In genomic region chr16:16897056-16897584, GRCm38 (mm10) we compare ENCODE assay signal across 9 mouse cellular contexts. TPM values are rescaled to one million over a fixed set of nuclear protein-coding genes. Genes with fewer than 3 reads are reported as not detected.
A peak's percentile ranks its signal among the peaks of the same experiment; 100 is the strongest.
DNase-seq lines count a peak whose midpoint lies in the region; ATAC-seq and TF ChIP-seq lines count a peak whose summit lies in the region.
"Had no signal": no experiment of that assay in that cellular context is flagged by ENCODE, and none has a peak within 500 bp of the region (broad histone marks: within the 10 kb centered on the region; RNA-seq: fewer than 3 reads in every experiment).

No protein-coding gene starts in this region.

- H3K27ac ChIP-seq in lung, embryonic 16.5 days (ENCODE audit: low read length) = peak overlapping the region; percentile 31
- H3K27ac ChIP-seq in embryonic facial prominence, embryonic 10.5 days (replicated peaks) = peak overlapping the region; percentile 85
- H3K27ac ChIP-seq in hindbrain, postnatal 0 days = peak overlapping the region; percentile 84

- no peaks in the 10 kb centered on the region for H3K27me3 ChIP-seq in lung, embryonic 16.5 days (ENCODE audit: control insufficient read depth, insufficient read depth, low read depth, low read length)
- no peaks in the 10 kb centered on the region for H3K27me3 ChIP-seq in embryonic facial prominence, embryonic 10.5 days (replicated peaks; ENCODE audit: low read depth, poor library complexity, severe bottlenecking)
- no peaks in the 10 kb centered on the region for H3K27me3 ChIP-seq in hindbrain, postnatal 0 days (ENCODE audit: insufficient read depth, low read length)
- H3K27me3 ChIP-seq in myocyte (ENCODE audit: control insufficient read depth, insufficient read depth, insufficient read length) = no peaks in the 10 kb centered on the region

- no peaks in the 10 kb centered on the region for H3K9me3 ChIP-seq in lung, embryonic 16.5 days (ENCODE audit: control insufficient read depth, low read length)
- H3K9me3 ChIP-seq in embryonic facial prominence, embryonic 10.5 days = no peaks in the 10 kb centered on the region
- H3K9me3 ChIP-seq in hindbrain, postnatal 0 days (ENCODE audit: low read length) = no peaks in the 10 kb centered on the region

- H3ac ChIP-seq in myocyte (ENCODE audit: control insufficient read depth, insufficient read length) = peak overlapping the region; percentile 50

- peaks cover 6% of the 10 kb centered on the region; the same call in 1 of the 2 replicates for H3K36me3 ChIP-seq in lung, embryonic 16.5 days (ENCODE audit: control insufficient read depth, insufficient read depth, low read length)
- peaks cover 31% of the 10 kb centered on the region for H3K36me3 ChIP-seq in embryonic facial prominence, embryonic 10.5 days (replicated peaks)
- peaks cover 10% of the 10 kb centered on the region for H3K36me3 ChIP-seq in hindbrain, postnatal 0 days (ENCODE audit: insufficient read depth, low read length)
- no peaks in the 10 kb centered on the region for H3K36me3 ChIP-seq in myocyte (ENCODE audit: control insufficient read depth, insufficient read depth)

- DNase-seq in lung, postnatal 10 days = no peak
- no peak for DNase-seq in embryonic facial prominence, embryonic 10.5 days (ENCODE audit: low spot score)
- peak; percentile 11 for DNase-seq in hindbrain, postnatal 0 days (ENCODE audit: low spot score)
- DNase-seq in frontal cortex, postnatal 10 days (ENCODE audit: low spot score in 2 of 2) = no peak
- no peak for DNase-seq in left cerebral cortex, postnatal 10 days (ENCODE audit: extremely low spot score in 1 of 2, low spot score in 2 of 2)

- H3K79me2 ChIP-seq in myocyte (ENCODE audit: control insufficient read depth, insufficient read depth) = no peaks in the 10 kb centered on the region

- WGBS in lung, embryonic 16.5 days = 19% methylated on average over 10 of the region's 10 CpGs
- 32% methylated on average over 10 of the region's 10 CpGs for WGBS in embryonic facial prominence, embryonic 10.5 days
- WGBS in hindbrain, postnatal 0 days = 25% methylated on average over 10 of the region's 10 CpGs

- H3K4me1 ChIP-seq in lung, embryonic 16.5 days (replicated peaks; ENCODE audit: control insufficient read depth, insufficient read depth, low read length) = peaks cover 9% of the 10 kb centered on the region
- peaks cover 20% of the 10 kb centered on the region for H3K4me1 ChIP-seq in embryonic facial prominence, embryonic 10.5 days
- peaks cover 6% of the 10 kb centered on the region; the same call in 1 of the 2 replicates for H3K4me1 ChIP-seq in hindbrain, postnatal 0 days (ENCODE audit: insufficient read depth, low read length)

- H3K9ac ChIP-seq in lung, embryonic 16.5 days (ENCODE audit: low read length) = peak overlapping the region; percentile 76
- peak overlapping the region; percentile 79 for H3K9ac ChIP-seq in hindbrain, postnatal 0 days (replicated peaks; ENCODE audit: low read length)

- intact Hi-C loops in left cerebral cortex, postnatal 10 days (cut with DNase I) = no loop called here

- ATAC-seq in lung, embryonic 16.5 days (ENCODE audit: low read depth) = peak; percentile 15
- peak; percentile 10; the same call in 1 of the 2 replicates for ATAC-seq in hindbrain, postnatal 0 days
- no peak for ATAC-seq in megakaryocyte-erythroid progenitor cell, adult 5-6 weeks (replicated peaks; ENCODE audit: low FRiP score, low TSS enrichment, poor library complexity, severe bottlenecking)

- no peak for TF ChIP-seq POLR2A in myocyte (IDR thresholded peaks at IDR 0.05; ENCODE audit: insufficient read length, low read depth)

- no peak for TF ChIP-seq CTCF in hindbrain, postnatal 0 days (IDR thresholded peaks at IDR 0.05; ENCODE audit: low read depth)

- H3K4me2 ChIP-seq in lung, embryonic 16.5 days (ENCODE audit: low read depth, low read length) = peak overlapping the region; percentile 77
- H3K4me2 ChIP-seq in hindbrain, postnatal 0 days (ENCODE audit: low read depth, low read length) = peak overlapping the region; percentile 78
- peak overlapping the region; percentile 97 for H3K4me2 ChIP-seq in myocyte (ENCODE audit: low read depth)

- peak overlapping the region; percentile 63 for H3K4me3 ChIP-seq in lung, embryonic 16.5 days (ENCODE audit: low read length)
- peak overlapping the region; percentile 79 for H3K4me3 ChIP-seq in embryonic facial prominence, embryonic 10.5 days
- H3K4me3 ChIP-seq in hindbrain, postnatal 0 days (ENCODE audit: low read length) = peak overlapping the region; percentile 66
- H3K4me3 ChIP-seq in myocyte = peak overlapping the region; percentile 59

TF ChIP-seq in myocyte, 11 proteins besides CTCF, POLR2A, EP300 and RAD21:
- TF ChIP-seq REST (IDR thresholded peaks at IDR 0.05; ENCODE audit: insufficient read depth, insufficient read length) (no peak), MYOD1 (IDR thresholded peaks at IDR 0.05; ENCODE audit: control insufficient read depth in 1 of 3, insufficient read length in 2 of 3, low read depth in 2 of 3) (no peak), SRF (IDR thresholded peaks at IDR 0.05; ENCODE audit: control insufficient read depth, insufficient read length, low read depth) (no peak)

RNA-seq across cellular contexts. Expression of gene Ppm1f, which starts 0.9 kb away (rescaled TPM):
- 37.2 and 38.2 TPM in 2 replicates for polyA plus RNA-seq in lung, embryonic 16.5 days (2015; fragmentation: Nextera tagmentation; extraction: Ambion mirVana)
- 33.8 and 35.7 TPM in 2 replicates for polyA plus RNA-seq in embryonic facial prominence, embryonic 10.5 days (2016; fragmentation: Nextera tagmentation; extraction: Ambion mirVana)
- 32.2 and 37.9 TPM in 2 replicates for total RNA-seq in hindbrain, postnatal 0 days (2014; rRNA removed)
- 12.6 and 13.4 TPM in 2 replicates for polyA plus RNA-seq in hindbrain, postnatal 0 days (2015; fragmentation: Nextera tagmentation; extraction: Ambion mirVana)
- 17.9 TPM for polyA plus RNA-seq in myocyte (2012; fragmentation: generic; extraction: Trizol)
- 6.5 and 6.7 TPM in 2 replicates for total RNA-seq in megakaryocyte-erythroid progenitor cell, adult 5-6 weeks (2014; fragmentation: Nextera tagmentation)
- 10.1 and 12.1 TPM in 2 replicates for total RNA-seq in megakaryocyte-erythroid progenitor cell, adult 5-6 weeks (2017)
- 10 to 100 TPM; 25.2 to 25.7 TPM for total RNA-seq in left cerebral cortex, postnatal 10 days (2021)

RNA-seq across cellular contexts. Expression of gene Vpreb1, which starts 26.5 kb away (rescaled TPM):
- polyA plus RNA-seq in lung, embryonic 16.5 days (2015; fragmentation: Nextera tagmentation; extraction: Ambion mirVana) = 2.6 and 4.7 TPM in 2 replicates
- 1.4 and 2.7 TPM in 2 replicates for polyA plus RNA-seq in embryonic facial prominence, embryonic 10.5 days (2016; fragmentation: Nextera tagmentation; extraction: Ambion mirVana)
- total RNA-seq in hindbrain, postnatal 0 days (2014; rRNA removed) = not detected in 2 replicates
- 0.33 and 0.58 TPM in 2 replicates for polyA plus RNA-seq in hindbrain, postnatal 0 days (2015; fragmentation: Nextera tagmentation; extraction: Ambion mirVana)
- polyA plus RNA-seq in myocyte (2012; fragmentation: generic; extraction: Trizol) = 0.83 TPM
- total RNA-seq in megakaryocyte-erythroid progenitor cell, adult 5-6 weeks (2014; fragmentation: Nextera tagmentation) = 70.5 TPM in 1 of 2 replicates, not detected in the other
- total RNA-seq in megakaryocyte-erythroid progenitor cell, adult 5-6 weeks (2017) = 0.91 TPM in 1 of 2 replicates, not detected in the other
- not detected for total RNA-seq in left cerebral cortex, postnatal 10 days (2021)

RNA-seq across cellular contexts. Expression of gene Top3b, which starts 26.6 kb away (rescaled TPM):
- 64.1 and 69.5 TPM in 2 replicates for polyA plus RNA-seq in lung, embryonic 16.5 days (2015; fragmentation: Nextera tagmentation; extraction: Ambion mirVana)
- polyA plus RNA-seq in embryonic facial prominence, embryonic 10.5 days (2016; fragmentation: Nextera tagmentation; extraction: Ambion mirVana) = 71.7 and 78.5 TPM in 2 replicates
- 68.4 and 99.6 TPM in 2 replicates for total RNA-seq in hindbrain, postnatal 0 days (2014; rRNA removed)
- polyA plus RNA-seq in hindbrain, postnatal 0 days (2015; fragmentation: Nextera tagmentation; extraction: Ambion mirVana) = 70.0 and 73.8 TPM in 2 replicates
- 50.6 TPM for polyA plus RNA-seq in myocyte (2012; fragmentation: generic; extraction: Trizol)
- 123 and 133 TPM in 2 replicates for total RNA-seq in megakaryocyte-erythroid progenitor cell, adult 5-6 weeks (2014; fragmentation: Nextera tagmentation)
- 58.7 and 59.0 TPM in 2 replicates for total RNA-seq in megakaryocyte-erythroid progenitor cell, adult 5-6 weeks (2017)
- total RNA-seq in left cerebral cortex, postnatal 10 days (2021) = 10 to 100 TPM; 60.8 to 63.8 TPM

RNA-seq across cellular contexts. Expression of gene Igll1, which starts 33.3 kb away (rescaled TPM):
- polyA plus RNA-seq in lung, embryonic 16.5 days (2015; fragmentation: Nextera tagmentation; extraction: Ambion mirVana) = 0.41 and 0.93 TPM in 2 replicates
- polyA plus RNA-seq in embryonic facial prominence, embryonic 10.5 days (2016; fragmentation: Nextera tagmentation; extraction: Ambion mirVana) = 0.29 TPM in 1 of 2 replicates, not detected in the other
- not detected in 2 replicates for total RNA-seq in hindbrain, postnatal 0 days (2014; rRNA removed)
- not detected in 2 replicates for polyA plus RNA-seq in hindbrain, postnatal 0 days (2015; fragmentation: Nextera tagmentation; extraction: Ambion mirVana)
- polyA plus RNA-seq in myocyte (2012; fragmentation: generic; extraction: Trizol) = not detected
- 1.0 and 71.4 TPM in 2 replicates for total RNA-seq in megakaryocyte-erythroid progenitor cell, adult 5-6 weeks (2014; fragmentation: Nextera tagmentation)
- 3.1 TPM in 1 of 2 replicates, not detected in the other for total RNA-seq in megakaryocyte-erythroid progenitor cell, adult 5-6 weeks (2017)
- total RNA-seq in left cerebral cortex, postnatal 10 days (2021) = not detected
- total RNA-seq: heart, adult 18-20 months had no signal

Comparison
In these comparisons a context has a peak if more than half of its experiments do, and no peak if none do; other contexts are left out.
1. H3K27ac ChIP-seq: peak in every context shown above with its lines; median percentile 85 in embryonic facial prominence, embryonic 10.5 days; 84 in hindbrain, postnatal 0 days; 31 in lung, embryonic 16.5 days.